Mouse (Mus musculus): ENCODE measurements around the gene Ptprn2.

Gene Ptprn2

DNA sequence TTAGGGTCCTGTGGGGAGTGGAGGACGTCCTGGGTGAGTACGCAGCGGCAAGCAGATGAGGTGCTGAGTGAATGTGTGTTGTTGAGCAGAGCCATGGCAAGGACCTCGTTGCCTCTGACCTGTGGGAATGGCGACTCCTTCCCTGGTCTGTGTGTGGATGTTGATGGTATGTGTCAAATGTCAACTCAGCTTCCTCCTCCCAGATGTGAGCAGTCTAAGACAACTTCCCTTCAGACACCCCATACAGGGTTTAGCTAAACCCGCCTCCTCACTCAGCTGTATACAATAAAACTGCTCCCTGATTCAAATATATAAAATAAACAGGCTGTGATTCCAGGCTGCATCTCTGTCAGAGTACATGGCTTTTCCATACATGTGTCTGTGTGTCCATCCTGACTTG is 491.5 kb downstream of the Ptprn2 start:
- DNase-seq (ENCODE audit: low spot score) = no peak

DNA sequence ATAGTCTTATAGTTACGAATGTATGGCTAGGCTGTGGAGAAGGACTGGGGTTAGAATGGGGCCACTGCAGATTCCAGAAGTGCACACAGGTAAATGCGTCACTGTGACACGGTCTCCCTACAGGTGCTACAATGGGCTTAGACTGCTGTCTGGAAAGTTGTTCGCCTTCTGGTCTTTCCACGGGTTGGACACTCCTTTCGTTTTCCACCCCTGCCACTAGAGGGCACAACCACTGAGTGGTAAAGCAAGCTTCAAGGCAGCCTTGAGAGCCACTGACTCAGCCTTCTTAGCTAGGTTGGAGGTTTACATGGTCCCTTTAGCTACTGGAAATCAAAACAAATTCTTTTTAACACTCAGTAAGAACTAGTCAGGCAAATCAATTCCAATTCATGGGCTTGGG is 492.7 kb downstream of the Ptprn2 start:
- DNase-seq (ENCODE audit: low spot score) = no peak

DNA sequence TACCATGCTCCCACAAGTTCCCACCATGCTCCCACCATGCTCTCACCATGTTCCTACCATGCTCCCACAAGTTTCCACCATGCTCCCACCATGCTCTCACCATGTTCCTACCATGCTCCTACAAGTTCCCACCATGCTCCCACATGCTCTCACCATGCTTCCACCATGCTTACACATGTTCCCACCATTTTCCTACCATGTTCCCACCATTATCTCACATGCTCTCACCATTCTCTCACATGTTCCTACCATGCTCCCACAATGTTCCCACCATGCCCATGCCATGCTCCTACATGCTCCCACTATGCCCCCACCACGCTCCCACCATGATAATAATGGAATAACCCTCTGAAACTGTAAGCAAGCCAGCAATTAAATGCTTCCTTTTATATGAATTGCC is 495.8 kb downstream of the Ptprn2 start:
- no peak for DNase-seq (ENCODE audit: low spot score)

DNA sequence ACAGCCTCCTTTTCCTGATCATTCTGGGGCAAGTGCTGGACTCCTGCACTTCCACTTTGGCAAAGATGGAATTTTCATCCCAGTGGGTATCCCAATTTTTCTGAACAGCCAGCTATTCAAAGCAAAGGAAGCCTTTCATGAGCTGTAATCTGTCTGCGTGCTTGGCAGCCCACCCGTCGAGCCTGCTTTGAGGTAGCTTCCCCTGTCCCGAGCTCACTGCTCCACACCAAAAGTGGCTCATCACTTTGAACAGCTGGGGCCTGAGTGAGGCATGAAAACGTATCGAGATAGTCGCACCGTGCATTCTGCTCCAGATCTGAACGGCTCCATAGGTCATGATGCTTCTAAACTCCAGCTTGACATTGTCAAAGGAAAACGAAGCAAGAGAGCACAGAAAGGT is 503.6 kb downstream of the Ptprn2 start:
- no peak for DNase-seq (ENCODE audit: low spot score)

DNA sequence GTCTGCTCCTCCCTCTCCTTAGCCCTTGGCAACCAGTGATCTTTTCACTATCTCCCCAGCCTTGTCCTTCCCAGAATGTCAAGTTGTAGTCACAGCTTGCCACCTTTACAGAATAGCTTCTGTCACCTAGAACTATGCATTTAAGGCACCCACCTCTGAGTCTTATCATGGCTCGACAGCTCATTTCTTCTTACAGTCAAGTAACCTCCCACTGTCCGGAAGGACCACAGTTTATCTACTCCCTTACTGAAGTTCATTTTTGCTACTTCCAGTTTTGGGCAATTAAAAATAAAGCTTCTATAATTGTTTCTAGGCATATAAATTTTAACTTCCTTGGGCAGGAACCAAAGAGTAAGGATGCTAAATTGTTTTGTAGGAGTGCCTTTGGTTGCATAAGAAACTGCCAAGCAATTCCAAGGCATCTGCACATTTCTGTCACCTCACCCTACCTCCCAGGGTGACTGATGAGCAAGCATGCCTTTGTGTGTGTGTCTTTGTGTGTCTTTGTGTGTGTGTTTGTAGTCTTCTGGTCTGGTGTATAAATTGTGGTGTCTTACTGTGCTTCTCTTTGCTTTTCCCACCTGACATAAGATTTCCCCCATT is 516.1 kb downstream of the Ptprn2 start:
- DNase-seq (ENCODE audit: low spot score) = no peak

DNA sequence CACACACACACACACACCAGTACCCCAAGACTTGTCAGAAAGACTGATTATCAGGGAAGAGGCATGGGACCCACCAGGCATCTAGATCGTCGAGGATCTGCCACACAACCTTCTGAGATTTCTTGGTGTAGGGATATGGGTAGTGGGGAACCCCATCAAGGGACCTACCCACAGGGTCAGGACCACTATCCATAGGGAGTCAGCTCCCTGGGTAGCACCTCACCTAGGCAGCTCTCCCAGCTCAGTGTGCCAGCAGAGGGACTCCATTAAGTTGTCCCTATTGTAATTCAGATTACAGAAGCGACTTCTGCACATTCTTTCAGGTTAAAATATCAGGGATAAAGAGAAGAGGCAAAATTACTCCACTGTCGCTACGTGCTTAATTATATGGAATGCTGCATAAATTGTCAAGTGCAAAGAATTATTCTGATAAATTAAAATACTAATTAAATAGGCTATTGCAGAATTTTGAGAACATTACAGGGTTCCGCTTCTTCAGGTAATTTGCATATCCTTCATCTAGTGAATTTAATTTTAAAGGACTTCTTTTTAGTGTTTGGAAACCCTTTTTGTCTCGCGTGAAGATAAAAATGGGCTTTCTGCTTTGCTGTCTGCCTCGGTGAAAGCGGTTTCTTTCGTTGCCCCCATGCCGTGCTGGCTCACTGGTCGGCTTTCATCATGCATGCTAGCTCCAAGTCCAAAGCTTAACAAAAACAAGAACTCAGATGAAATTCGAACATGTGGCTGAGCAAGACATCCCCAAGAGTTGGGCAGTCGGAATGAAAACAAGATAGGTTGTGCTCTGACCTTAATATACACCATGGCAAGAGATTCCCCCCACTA is 531.5 kb downstream of the Ptprn2 start:
- DNase-seq (ENCODE audit: low spot score) = no peak

DNA sequence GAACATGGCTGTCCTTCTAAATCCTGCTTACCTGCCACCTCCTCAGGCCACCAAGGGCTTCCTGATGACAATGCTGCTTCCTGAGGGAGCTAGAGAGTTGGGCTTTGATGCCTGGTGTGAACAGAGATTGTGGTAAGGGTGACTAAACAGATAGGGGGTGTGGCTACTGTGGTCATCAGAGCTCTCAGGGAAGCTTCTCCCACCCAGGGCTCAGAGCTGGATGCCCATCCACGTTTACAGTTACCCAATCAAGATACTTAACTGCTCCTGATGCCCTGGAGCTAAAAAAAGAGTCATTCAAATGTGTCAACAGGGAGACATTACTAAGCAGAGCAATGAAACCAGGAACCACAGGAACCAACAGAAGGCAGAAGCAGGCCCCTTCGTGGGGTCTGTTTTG is 532.4 kb downstream of the Ptprn2 start:
- DNase-seq (ENCODE audit: low spot score) = no peak

DNA sequence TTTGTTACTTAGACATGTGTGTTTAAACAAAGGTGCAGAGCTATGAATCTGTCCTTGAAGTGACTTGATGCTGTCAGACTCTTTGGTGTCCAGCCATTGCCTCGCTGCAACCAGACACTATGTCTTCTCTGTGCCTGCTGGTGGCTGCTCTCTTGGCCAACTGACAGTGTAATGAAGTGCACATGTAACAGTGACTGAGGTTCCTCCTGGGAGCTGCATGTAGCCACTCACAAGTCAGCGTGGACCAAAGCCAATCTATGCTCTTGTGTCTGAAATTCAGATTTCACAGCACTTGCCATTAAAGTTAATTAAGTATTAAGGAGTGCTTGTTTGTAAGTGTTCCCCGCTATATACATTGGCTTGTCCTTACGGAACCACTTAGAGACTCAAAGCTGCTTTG is 537.7 kb downstream of the Ptprn2 start:
- DNase-seq (ENCODE audit: low spot score) = no peak

DNA sequence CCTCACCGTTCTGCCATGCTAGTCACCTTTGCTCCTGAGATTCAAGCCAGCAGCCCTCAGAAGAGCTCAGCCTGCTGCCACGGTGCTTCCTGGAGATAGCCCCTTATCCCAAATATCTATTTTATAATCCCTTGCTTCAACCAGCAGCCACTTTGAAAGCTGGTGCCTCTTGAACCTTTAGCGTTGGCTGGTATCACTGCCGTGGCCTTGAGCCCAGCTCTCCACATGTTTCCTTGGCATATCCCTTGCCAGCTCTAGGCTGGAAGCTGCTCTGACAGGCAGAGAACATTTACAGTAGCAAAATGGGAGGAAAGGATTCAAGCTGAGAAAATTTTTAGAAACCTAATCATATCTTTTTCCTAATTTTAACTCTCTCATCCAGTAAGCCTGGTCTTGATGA is 539.4 kb downstream of the Ptprn2 start:
- no peak for DNase-seq (ENCODE audit: low spot score)

DNA sequence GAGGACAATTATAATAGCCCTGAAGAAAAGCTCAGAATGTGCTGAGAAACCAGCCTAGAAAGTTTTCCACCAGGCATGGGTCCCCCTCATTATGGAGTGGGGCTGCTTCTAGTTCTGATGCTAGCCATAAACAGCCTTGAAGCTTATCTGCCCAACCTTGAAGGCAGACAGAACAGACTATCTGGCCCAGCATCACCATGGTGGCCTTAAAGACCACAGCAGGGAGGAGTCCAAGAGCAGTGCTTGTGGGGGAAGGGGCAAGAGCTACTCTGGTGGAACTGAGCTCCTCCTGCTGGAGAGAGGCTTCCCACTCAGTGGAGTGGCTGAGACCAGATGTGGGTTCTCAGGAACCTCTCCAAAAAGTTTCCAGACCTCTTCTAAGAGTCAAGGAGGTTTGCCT is 540.2 kb downstream of the Ptprn2 start:
- DNase-seq (ENCODE audit: low spot score) = no peak

DNA sequence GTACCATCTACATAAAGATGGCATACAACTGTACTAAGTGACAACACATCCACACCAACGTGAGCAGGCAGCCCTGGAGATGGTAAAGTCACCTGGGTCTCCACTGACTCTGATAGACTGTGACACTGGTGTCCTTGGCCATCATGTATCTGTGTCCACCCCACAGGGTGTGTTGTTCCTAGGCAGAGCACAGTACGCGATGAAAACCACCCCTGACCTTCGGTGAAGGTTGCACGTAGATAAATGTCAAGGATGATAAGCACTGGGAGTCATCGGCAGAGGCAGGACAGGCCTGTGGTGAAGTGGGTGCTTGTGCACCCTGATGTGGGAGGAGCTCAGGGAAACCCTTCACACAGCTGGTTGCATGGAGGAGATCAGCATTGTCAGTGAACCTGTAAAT is 541.8 kb downstream of the Ptprn2 start:
- no peak for DNase-seq (ENCODE audit: low spot score)

DNA sequence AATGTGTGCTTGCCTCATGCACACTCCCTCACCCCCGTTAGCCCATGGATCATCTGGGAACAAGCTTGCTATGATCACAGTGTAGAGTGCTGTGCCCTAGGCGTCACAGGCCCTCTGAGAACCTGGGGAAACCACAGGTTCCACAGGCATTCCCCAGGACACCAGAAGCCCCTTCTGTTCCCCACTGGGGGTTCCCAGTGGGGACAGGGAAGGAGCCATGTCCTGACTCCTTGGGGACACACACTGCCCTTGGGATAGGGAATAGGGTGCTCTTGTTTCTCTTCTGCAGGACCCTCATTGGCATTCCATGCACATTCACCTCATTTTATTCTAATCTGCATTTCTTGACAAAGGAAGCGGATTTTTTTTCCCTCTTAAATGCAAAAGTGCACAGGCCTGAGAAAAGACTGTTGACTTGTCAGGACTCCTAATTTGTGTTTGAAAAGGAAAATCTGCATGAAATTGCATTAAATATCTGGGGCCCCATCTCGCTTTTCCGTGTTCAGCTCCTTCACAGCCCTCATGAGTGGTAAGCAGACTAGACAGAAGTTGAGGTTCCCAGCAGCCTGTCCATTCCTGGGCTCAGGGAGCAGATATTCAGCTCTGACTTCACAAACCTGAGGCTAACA is 542.9 kb downstream of the Ptprn2 start:
- DNase-seq (ENCODE audit: low spot score) = no peak

DNA sequence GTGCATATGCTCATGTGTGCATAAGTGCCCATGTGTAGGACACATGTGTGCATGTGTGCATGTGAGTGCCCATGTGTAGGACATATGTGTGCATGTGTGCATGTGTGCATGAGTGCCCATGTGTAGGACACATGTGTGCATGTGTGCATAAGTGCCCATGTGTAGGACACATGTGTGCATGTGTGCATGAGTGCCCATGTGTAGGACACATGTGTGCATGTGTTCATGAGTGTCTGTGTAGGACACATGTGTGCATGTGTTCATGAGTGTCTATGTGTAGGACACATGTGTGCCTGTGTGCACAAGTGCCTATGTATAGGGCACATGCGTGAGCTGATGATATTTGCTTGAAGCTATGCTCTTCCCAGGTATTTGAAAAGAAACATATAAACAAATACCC is 547.7 kb downstream of the Ptprn2 start:
- no peak for DNase-seq (ENCODE audit: low spot score)

DNA sequence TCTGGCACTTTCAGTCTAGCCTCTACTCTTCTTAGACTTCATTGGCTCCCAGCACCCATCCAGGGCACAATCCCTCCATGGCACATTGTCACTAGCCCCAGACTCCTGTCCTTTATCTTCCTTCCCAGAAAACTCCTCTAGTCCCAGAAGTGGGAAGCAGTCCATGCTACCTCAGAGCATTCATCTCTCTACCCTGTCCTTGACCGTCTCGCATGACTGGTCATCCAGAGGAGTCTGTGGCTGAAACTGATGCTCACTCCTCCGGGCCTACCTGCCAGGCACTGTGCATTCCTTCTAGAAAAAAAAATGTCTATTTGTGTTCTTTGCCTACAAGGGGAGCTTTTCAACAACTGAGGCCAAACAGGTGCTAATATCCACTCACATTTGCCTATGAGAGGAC is 549.0 kb downstream of the Ptprn2 start:
- DNase-seq (ENCODE audit: low spot score) = no peak

DNA sequence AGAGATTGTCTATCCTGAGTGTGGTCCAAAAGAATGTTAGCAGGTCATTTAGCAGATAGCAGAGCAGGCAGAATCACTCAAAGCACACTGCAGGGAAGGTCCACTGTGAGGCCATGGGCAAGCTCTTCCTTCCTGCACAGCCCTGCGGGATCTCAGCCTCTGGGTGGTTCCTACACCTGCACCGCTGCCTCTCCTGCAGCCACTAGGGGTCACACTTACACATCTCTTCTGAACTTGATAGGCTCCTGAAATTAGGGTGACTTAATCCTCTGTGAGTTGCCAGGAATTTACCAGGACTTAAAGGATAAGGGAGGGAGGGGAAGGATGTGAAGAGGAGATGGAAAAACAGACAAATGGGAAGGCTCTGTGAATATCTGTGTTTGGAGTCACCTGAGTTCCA is 549.7 kb downstream of the Ptprn2 start:
- DNase-seq (ENCODE audit: low spot score) = peak; percentile 58

DNA sequence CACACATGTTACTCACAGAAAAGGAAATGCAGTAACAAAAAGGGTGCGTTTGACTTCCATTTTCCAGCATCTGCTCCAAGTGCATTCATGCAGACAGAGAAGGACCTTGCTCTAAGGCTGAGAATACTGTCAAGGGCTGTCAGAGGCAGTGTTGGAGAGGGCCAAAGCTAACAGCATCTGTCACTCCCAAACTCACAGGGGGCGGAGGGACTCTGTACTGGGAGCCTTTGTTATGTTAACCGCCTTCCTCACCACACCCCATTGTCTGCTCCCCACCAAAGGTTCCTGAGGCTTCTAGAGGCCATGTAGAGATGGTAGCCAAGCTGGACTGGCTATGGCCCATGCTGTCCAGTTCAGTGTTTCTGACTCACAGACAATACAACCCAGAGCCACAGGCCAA is 553.9 kb downstream of the Ptprn2 start:
- DNase-seq (ENCODE audit: low spot score) = no peak

DNA sequence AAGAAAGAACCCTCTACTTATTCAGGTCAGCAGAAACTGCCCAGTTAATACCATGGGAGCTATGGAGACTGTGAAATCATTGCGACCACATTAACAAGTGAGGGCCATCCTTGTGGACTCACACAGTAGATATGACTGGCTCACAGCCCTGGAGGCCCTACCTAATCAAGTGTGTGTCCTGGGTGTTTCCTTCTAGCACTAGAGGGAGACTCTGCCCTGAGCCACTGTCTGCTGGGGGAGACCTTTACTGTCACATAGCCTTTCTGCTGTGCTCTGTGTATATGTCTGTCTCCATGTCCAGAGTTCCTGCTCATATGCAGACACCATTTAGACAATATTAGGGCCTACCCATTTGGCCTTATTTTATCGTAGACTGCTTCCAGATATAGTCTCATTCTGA is 555.9 kb downstream of the Ptprn2 start:
- DNase-seq (ENCODE audit: low spot score) = no peak

DNA sequence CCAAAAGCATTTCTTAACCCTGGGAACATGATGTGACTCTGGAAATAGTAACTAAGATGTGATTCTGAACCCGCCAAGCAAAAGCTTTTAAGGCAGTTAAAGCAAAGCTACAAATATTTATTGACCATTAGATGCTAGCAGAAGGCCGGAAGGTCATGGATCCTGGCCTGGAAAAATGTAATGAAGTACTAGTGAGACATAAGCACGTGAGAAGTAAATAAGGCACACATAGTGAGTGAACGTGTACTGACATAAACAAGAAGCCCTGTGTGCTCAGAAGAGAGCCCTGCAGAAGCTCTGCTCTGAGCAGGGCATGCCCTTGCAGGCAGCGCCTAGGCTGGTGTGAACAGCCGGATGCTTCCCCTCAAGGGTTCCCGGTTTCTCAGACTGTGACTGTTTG is 557.2 kb downstream of the Ptprn2 start:
- no peak for DNase-seq (ENCODE audit: low spot score)

DNA sequence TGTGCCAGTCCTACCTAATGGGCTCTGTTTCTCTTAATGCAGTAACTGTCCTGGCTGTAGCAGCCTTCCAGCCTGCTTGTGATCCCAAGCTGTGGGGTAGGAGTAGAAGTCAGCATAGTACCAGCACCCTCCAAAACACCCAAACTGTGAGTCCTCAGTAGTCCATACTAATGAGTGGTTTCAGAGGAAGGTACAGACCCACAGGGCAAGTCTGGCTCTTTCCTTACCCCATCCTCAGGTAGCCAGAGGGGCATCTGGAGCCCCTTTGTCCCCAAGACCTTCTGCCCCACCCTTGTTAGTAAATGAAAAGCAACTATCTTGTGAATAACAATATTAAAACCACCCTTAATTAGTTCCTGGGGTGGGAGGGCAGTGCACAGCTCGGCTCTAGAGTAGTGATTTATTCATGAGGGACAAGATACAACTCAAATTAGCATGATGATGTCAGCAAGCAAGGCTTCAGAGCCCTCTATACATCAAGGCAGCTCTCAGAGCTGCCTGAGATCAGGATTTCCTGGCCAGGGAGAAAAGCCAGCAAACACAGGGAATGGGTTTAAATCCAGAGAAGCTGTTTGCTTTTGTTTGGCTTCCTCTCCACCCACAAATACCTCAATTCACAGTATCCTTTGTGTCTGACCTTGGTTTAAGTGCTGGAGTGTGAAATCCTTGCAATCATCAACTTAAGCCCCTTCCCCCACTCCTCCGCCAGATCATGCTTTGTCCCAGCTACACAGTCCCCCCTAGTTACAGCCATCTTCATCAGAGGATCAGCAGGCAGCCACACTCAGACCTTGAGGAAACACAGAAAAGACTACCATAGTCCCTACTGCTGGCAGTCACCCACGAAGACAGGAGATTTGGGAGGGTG is 562.1 kb downstream of the Ptprn2 start:
- no peak for DNase-seq (ENCODE audit: low spot score)

DNA sequence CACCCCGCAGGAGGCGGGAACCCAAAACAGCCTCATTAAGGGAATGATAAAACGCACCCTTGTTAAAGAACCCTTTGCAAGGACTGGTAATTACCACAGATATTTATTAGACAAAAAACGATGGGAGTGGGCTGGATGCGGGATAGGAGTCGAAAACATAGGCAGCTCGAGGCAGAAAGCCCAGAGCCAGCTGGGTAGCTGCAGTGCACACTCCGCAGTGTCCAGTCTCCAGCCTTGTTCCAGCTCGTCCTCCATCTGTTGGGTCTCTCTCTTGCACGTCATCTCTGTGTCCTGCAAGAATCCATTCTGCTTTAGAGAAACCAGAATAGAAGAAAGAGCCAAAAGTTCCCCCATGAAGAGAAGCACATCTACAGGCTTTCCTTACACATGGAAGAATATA is 564.3 kb downstream of the Ptprn2 start:
- DNase-seq (ENCODE audit: low spot score) = no peak

DNA sequence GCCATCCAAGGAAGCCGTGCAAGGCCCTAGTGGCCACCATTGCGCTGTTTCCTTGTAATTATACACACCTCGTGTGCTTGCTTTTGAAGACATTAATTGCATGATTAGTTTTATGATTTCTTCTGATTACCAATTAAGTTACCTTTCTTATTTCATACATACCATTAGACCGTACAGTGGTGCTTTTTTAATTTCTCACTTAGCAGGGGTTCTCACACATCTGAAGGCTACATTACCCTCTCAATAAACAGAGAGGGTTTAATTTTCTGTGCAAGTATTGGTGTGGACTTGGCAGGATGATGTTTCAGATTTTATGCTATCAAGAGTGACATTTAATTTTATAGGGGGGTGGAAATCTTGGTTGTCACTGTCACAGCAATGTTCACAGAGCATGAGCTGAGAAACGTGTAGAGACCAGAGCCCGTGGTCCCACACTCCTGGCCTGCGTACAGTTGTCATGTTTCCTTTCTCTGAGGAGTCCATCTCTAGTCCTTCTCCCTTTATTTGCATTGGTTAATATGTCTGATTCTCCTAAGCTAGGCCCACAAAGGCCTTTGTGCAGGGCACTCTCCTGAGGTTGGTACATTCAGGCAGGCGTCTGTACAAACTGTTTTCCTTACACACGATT is 567.8 kb downstream of the Ptprn2 start:
- DNase-seq (ENCODE audit: low spot score) = no peak

Measured in left cerebral cortex, adult 11 months (tissue).